Mouse (Mus musculus) neural tube, embryonic 13.5 days (tissue): ENCODE data around the gene Adprh. TPM values are rescaled to one million over a fixed set of nuclear protein-coding genes. Genes with fewer than 3 reads are reported as not detected.
A peak's percentile ranks its signal among the peaks of the same experiment; 100 is the strongest.

Source experiments
- ATAC-seq: fragments of 200-750 bp; cut with Nextera tagmentation; 2 replicates; pipeline ENCODE4 v1.8.0; 2017; ENCODE audit warnings: low read depth, mild to moderate bottlenecking, moderate TSS enrichment, moderate library complexity
- H3K27ac ChIP-seq: fragments of 300-500 bp; sonication (generic); replicated peaks from 2 replicates; pipeline ENCODE4 v1.5.1; 2015; ENCODE audit warnings: moderate library complexity, mild to moderate bottlenecking, inconsistent platforms
- H3K27me3 ChIP-seq: fragments of 300-500 bp; sonication (generic); 2 replicates; pipeline ENCODE4 v1.6.1; 2015; ENCODE audit warnings: mild to moderate bottlenecking, inconsistent platforms
- H3K36me3 ChIP-seq: fragments of 300-500 bp; sonication (generic); 2 replicates; pipeline ENCODE4 v1.6.1; 2015; ENCODE audit warnings: mild to moderate bottlenecking, inconsistent platforms
- H3K4me1 ChIP-seq: fragments of 300-500 bp; sonication (generic); replicated peaks from 2 replicates; pipeline ENCODE4 v1.6.1; 2015; ENCODE audit warnings: inconsistent platforms
- H3K4me2 ChIP-seq: fragments of 300-500 bp; sonication (generic); 2 replicates; pipeline ENCODE4 v1.6.1; 2015; ENCODE audit warnings: inconsistent platforms, mild to moderate bottlenecking, moderate library complexity
- H3K4me3 ChIP-seq: fragments of 300-500 bp; sonication (generic); 2 replicates; pipeline ENCODE4 v1.5.1; 2015; ENCODE audit warnings: mild to moderate bottlenecking, inconsistent platforms
- H3K9ac ChIP-seq: fragments of 300-500 bp; sonication (generic); 2 replicates; pipeline ENCODE4 v1.6.1; 2015; ENCODE audit warnings: moderate library complexity, mild to moderate bottlenecking, inconsistent platforms
- H3K9me3 ChIP-seq: fragments of 300-500 bp; sonication (generic); 2 replicates; pipeline ENCODE4 v1.6.1; 2016; ENCODE audit warnings: inconsistent platforms
- WGBS: fragments of 180-500 bp; shearing (Covaris S2); methylation state at CpG from one replicate; pipeline ENCODE4 v1.1.7; 2015; 5-methylcytosine and 5-hydroxymethylcytosine counted together
- polyA plus RNA-seq: library from polyadenylated mRNA; unstranded; fragments of >200 nt; fragmentation: Nextera tagmentation; extraction: Ambion mirVana; gene quantifications from 2 replicates; pipeline ENCODE4 v1.2.1, GENCODE M21; 2015

Gene Adprh
- polyA plus RNA-seq, 1 experiment from 2014 or later, result 149 TPM

DNA sequence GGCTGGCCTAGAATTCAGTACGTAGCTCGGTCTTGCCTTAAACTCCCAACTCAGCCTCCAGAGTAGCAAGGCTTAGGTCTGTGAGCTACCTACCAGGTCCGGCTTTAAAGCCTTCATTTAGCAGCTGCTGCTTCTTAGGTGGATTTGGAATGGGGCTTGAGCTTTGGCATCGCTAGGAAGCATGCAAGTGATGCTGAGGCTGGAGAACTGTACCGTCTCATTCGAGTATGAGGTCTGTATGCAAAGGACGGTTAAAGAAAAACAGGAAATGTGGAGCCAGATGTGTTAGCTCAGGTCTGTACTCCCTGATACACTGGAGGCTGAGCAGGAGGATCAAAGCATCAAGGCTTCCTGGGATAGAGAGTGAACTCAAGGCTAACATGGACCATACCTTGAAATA, 9.7 kb upstream of the Adprh start:
- 85% methylated on average over 7 of the region's 7 CpGs for WGBS
- Histone ChIP-seq H3K27ac (no peak overlapping the region), H3K4me1 (no peaks in the 10 kb centered on the region), H3K4me2 (no peak overlapping the region), H3K9me3 (no peaks in the 10 kb centered on the region), H3K4me3 (no peak overlapping the region), H3K36me3 (no peaks in the 10 kb centered on the region), H3K27me3 (no peaks in the 10 kb centered on the region), H3K9ac (no peak overlapping the region)
- no peak for ATAC-seq

DNA sequence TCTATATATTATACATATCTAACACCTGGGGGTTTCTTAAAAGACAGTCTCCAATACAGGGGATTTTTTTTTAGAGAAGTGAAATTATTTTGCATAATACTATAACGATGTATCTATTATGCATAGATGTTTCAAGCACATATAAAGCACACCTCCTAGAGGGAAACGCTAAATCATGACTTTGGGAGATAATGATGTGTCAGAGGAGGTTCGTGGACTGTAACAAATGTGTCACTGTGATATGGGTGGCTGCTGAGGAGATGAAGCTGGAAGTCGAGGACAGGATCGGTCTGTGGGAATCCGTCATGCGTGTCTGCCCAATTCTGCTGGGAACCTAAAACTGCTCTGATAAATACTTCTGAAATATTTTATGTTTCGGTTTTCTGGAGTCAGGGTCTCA, 9.2 kb upstream of the Adprh start:
- WGBS, result 81% methylated on average over 8 of the region's 8 CpGs
- ATAC-seq, result no peak

DNA sequence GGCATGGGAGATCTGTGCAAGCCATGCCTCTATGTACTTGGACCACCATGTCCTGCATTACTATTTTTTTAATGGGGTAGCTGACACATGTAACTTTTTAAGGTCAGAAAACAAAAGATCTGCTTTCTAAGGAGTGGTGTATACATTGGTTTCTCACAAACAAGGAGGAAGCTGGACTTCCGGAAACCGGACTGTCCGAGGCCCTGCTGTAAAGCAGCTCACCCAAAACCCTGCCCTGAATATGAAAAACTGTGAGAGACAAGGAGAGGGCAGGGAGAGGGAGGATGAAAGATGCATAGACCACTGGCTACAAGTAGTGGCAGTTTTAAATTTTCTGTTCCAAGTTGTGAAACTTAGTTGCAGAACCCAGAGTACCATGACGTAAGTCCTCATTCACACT, 7.5 kb upstream of the Adprh start:
- Histone ChIP-seq H3K9me3 (no peaks in the 10 kb centered on the region), H3K27ac (no peak overlapping the region), H3K36me3 (no peaks in the 10 kb centered on the region), H3K27me3 (no peaks in the 10 kb centered on the region), H3K4me1 (no peaks in the 10 kb centered on the region), H3K4me3 (no peak overlapping the region), H3K4me2 (no peak overlapping the region), H3K9ac (no peak overlapping the region)
- 92% methylated on average over 4 of the region's 4 CpGs for whole genome bisulfite sequencing
- ATAC-seq, result no peak

More for the DNA sequence above, 9.2 kb upstream of the Adprh start:
- Histone ChIP-seq H3K9ac (no peak overlapping the region), H3K27me3 (no peaks in the 10 kb centered on the region), H3K4me2 (no peak overlapping the region), H3K4me1 (no peaks in the 10 kb centered on the region), H3K4me3 (no peak overlapping the region), H3K27ac (no peak overlapping the region), H3K9me3 (no peaks in the 10 kb centered on the region), H3K36me3 (no peaks in the 10 kb centered on the region)

DNA sequence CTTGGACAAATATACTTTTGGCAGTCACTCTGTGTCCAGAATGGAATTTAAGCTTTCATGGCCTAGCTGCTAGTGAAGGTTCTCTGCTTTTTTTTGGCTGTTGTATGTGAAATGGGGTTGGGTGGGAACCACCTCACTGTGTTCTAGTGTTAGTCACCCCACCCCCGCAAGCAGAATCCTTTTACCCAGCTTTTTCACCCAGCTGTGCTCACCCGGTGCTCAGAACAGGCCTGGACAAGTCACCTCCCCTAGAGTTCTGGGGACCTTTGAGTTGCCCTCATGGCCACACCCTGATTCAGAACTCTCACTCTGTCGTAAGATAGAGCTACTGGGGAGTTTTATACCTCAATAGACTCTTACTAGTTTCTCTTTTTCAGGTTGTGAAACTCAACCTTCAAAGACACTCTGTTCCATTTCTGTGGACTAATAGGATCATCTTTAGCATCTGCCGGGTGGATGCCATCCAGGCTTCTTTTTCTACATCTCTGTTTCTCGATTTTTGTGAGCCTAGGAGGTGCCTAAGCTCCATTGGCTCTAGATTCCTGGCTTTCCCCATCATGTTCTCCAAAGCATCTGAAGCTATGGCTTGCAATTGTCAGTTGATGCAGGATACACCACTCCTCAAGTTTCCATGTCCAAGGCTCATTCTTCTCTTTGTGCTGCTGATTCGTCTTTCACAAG, 6.2 kb upstream of the Adprh start:
- Histone ChIP-seq H3K36me3 (no peaks in the 10 kb centered on the region), H3K4me3 (no peak overlapping the region), H3K9ac (no peak overlapping the region), H3K9me3 (no peaks in the 10 kb centered on the region), H3K4me1 (no peaks in the 10 kb centered on the region), H3K27ac (no peak overlapping the region), H3K4me2 (no peak overlapping the region), H3K27me3 (no peaks in the 10 kb centered on the region)
- no peak for ATAC-seq
- WGBS, result 77% methylated on average over 6 of the region's 6 CpGs

DNA sequence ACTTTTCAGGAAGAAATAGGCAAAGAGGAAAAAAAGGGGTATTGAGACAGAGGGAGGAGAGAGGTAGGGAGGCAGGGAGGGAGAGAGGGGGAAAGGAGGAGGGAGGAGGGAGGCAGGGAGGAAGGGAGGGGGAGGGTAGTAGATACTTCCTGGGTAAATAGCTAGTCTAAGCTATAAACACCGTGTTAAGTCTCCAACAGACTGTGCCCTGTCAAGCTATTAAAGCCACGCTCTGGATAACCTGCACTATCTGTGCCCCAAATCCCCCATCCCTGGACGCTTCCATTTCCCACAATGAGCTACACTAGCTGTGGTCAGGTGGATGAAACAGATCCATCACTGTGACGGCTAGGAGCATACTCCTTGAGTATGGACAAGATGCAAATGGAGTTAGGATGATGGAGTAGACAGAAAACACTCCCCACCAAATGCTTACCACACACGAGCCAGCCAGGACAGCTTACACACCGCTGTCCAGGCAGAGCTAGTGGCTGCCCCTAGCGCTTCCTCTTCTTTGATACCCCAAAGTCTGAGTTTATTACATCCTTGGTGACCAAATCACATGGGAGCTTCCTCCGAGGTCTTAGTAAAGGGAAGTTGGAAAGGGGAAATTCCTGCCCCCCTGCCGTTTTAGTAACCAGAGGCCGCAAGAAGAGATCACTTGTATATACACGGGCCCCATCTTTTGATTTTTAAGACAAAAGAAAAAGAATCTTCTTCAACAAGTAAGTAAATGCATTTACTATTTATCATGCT, 4.5 kb upstream of the Adprh start:
- 52% methylated on average over 11 of the region's 11 CpGs for WGBS
- no peak for ATAC-seq
- peaks cover 5% of the 10 kb centered on the region for H3K4me1 ChIP-seq
- H3K4me2 ChIP-seq, result no peak overlapping the region
- H3K9me3 ChIP-seq, result no peaks in the 10 kb centered on the region
- no peak overlapping the region for H3K9ac ChIP-seq
- H3K27me3 ChIP-seq, result no peaks in the 10 kb centered on the region
- H3K27ac ChIP-seq, result no peak overlapping the region
- no peaks in the 10 kb centered on the region for H3K36me3 ChIP-seq
- no peak overlapping the region for H3K4me3 ChIP-seq

DNA sequence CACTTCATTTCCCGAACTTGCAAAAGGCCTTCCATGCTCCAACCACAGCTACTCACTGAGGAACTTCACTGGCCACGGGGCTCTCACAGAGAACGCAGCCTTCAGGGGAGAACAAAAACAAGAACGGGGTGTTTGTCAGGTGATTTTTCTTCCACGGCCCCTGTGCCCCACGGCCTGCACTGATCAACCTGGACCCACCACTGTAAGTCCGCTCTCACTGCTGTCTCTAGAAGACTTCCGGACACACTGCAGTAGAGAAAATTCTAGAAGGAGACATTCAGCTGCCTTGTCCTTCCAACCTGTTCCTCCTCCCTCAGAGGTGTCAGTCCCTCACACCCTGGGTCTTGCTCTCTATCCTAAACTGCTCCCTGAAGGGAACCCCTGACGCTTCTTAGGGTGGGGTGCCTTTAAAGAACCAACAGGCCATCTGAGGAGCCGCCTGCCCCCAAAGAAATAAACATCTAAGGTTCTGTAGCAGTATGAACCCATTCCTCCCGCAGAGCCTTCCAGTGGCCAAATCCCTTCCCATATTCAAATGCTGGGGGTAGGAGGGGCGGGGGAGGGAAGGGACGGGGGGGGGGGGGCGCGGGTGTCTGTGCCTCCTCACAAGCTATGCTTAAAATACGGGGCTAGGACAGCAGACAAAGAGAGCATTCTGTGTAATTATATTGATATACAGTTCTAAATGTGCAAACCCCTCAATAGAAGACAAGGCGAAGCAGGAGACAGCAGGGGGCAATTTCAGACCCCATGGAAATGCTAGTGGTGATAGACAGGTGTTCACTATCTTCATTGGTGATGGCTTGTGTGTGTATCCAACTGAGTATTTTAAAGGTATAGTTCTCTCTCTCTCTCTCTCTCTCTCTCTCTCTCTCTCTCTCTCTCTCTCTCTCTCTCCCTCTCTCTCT, 3.3 kb upstream of the Adprh start, which contains the start of gene Cd80:
Gene Cd80 (plus strand): TSS at position 51 of the 908 bp plus-strand sequence.
- no peaks in the 10 kb centered on the region for H3K36me3 ChIP-seq
- H3K9ac ChIP-seq, result no peak within 1 kb of the TSS
- peaks cover 17% of the 10 kb centered on the region for H3K4me1 ChIP-seq
- ATAC-seq, result no peak
- H3K4me2 ChIP-seq, result no peak within 1 kb of the TSS
- H3K27ac ChIP-seq, result no peak within 1 kb of the TSS
- no peak within 1 kb of the TSS for H3K4me3 ChIP-seq
- H3K27me3 ChIP-seq, result no peaks in the 10 kb centered on the region
- WGBS, result 76% methylated on average over 15 of the region's 17 CpGs
- H3K9me3 ChIP-seq, result no peaks in the 10 kb centered on the region

DNA sequence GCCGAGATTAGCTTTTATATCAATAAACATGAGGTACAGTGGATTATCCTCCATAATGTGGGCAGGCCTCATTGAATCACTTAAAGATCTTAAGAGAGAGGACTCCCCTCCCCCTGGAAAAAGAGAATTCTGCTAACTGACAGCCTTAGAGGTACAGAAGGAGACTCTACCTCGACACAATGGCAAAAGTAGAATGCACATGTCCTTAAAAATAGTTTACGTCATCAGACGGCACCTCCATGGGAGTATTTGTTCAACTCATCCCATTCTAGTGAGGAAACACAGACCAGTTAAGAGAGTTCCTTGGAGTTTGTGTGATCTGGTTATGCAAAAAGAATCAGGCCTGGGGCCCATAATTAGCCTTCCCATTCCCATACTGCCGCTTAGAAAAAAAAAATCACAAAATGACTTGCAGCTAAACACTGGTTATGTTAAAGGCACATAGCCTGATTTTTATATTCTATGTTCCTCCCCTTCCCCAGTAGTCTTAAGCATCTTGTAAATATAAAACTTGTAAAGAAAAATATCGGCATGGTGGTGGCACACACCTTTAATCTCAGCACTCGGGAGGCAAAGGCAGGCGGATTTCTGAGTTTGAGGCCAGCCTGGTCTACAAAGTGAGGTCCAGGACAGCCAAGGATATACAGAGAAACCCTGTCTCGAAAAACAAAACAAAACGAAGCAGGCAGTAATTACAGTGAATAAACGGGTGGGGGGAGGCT, 2.2 kb upstream of the Adprh start:
- Histone ChIP-seq H3K9ac (no peak overlapping the region), H3K4me1 (peaks cover 27% of the 10 kb centered on the region), H3K36me3 (peaks cover 8% of the 10 kb centered on the region), H3K27ac (no peak overlapping the region), H3K9me3 (no peaks in the 10 kb centered on the region), H3K4me2 (no peak overlapping the region), H3K27me3 (no peaks in the 10 kb centered on the region), H3K4me3 (no peak overlapping the region)
- 84% methylated on average over 11 of the region's 11 CpGs for WGBS
- ATAC-seq, result no peak

DNA sequence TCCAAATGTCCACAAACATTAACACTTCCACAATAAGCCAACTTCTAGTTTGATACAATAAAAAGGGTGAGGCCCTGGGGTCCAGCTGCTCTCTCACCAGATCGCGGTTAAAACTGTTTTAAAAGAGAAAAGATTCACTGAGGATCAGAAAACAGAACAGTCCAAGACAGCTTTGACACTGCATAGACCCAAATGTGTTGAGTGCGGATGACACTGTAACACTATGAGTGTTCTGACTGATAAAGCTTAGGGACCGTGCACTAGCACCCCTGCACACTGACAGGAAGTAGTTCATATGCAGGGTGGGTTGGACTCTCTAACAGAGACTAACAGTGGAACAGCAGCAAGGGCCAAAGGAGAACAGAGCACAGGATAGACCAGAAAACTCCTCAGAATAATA, 1.4 kb upstream of the Adprh start:
- Histone ChIP-seq H3K36me3 (peaks cover 16% of the 10 kb centered on the region), H3K27ac (no peak overlapping the region), H3K4me1 (peaks cover 27% of the 10 kb centered on the region), H3K9me3 (no peaks in the 10 kb centered on the region), H3K27me3 (no peaks in the 10 kb centered on the region), H3K4me3 (no peak overlapping the region), H3K4me2 (no peak overlapping the region), H3K9ac (no peak overlapping the region)
- 88% methylated on average over 4 of the region's 4 CpGs for WGBS
- no peak for ATAC-seq

DNA sequence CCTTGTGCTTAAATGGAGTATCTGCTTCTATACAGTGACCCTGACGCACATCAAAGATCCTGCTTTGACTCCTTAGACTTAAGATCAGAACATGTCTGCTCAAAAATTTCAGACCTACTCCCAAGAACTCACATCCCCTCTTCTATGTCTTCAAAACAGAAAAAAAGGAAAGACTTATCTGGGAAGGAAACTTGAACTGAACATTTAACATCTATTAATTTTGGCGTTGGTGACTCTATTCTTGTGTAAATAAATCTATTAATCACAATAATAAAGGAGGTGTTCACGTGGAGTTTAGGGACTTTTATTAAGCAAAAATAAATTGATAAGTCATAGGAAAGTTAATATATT, 675 bp upstream of the Adprh start:
- peaks cover 23% of the 10 kb centered on the region for H3K36me3 ChIP-seq
- peak overlapping the region; percentile 80 for H3K4me2 ChIP-seq
- WGBS, result 21% methylated on average over 3 of the region's 3 CpGs
- ATAC-seq, result no peak
- peak overlapping the region; percentile 89 for H3K27ac ChIP-seq
- H3K4me3 ChIP-seq, result peak overlapping the region; percentile 79
- H3K4me1 ChIP-seq, result peaks cover 27% of the 10 kb centered on the region
- peak overlapping the region; percentile 97 for H3K9ac ChIP-seq
- H3K27me3 ChIP-seq, result no peaks in the 10 kb centered on the region
- no peaks in the 10 kb centered on the region for H3K9me3 ChIP-seq

DNA sequence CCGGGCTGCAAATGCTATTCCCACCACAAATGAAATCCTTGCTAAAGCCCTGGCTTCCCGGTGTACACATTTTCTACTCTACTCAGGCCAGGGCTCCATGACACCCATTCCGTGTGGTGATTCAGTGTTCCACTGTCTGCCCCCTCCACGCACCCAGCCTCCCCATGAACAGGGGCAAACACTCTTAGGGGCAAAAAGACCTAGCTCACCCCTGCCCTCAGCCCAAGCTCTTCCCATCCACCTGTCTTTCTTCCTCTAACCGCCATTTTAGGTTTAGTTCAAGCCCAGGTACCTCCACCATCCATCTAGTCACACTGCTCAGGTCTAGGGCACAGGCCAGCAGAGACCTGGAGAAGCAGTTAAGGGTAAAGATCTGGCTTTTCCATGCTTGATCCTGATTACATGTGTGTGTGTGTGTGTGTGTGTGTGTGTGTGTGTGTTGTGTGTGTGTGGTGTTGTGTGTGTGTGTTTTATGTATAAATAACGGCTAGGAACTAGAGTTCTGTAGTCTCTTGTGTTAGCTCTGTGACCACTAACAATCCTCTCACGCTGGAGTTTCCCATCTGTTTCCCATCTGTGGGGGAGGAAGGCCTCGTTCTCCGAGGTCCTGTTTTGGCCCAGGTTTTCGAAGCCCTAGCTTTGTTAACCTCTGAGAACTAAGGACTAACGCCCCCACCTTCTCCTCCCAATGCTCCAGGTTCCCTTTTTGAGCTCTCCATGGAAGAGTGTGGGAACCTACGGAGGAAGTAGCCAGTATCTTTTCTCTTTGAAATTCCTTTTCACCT, 890 bp downstream of the Adprh start:
- H3K4me3 ChIP-seq, result peak overlapping the region; percentile 79
- H3K4me1 ChIP-seq, result peaks cover 27% of the 10 kb centered on the region
- H3K9me3 ChIP-seq, result no peaks in the 10 kb centered on the region
- H3K36me3 ChIP-seq, result peaks cover 39% of the 10 kb centered on the region
- H3K27ac ChIP-seq, result peak overlapping the region; percentile 89
- H3K27me3 ChIP-seq, result no peaks in the 10 kb centered on the region
- WGBS, result 45% methylated on average over 12 of the region's 12 CpGs
- ATAC-seq, result no peak
- H3K4me2 ChIP-seq, result peak overlapping the region; percentile 80
- H3K9ac ChIP-seq, result peak overlapping the region; percentile 97

DNA sequence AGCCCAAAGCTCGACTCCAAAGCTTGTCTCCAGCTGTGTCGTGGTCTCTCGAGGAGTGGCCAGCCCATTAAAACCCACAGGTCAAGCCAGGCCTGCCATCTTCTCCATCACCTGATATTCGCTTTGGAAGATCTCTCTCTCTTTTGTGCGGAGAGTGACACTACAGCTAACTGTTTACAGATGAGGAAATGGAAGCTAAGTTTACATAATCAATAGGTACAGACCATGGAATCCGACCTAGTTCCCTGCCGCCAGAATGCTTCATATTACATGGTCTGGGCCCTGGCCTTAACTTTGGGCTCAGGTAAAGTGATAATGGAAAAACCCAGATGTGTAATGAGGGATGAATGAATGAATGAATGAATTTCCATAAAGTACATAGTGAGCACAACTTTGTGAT, 1.8 kb downstream of the Adprh start:
- H3K4me1 ChIP-seq, result peaks cover 27% of the 10 kb centered on the region
- no peaks in the 10 kb centered on the region for H3K27me3 ChIP-seq
- no peak for ATAC-seq
- H3K4me2 ChIP-seq, result no peak overlapping the region
- peaks cover 48% of the 10 kb centered on the region for H3K36me3 ChIP-seq
- H3K9ac ChIP-seq, result no peak overlapping the region
- H3K27ac ChIP-seq, result no peak overlapping the region
- WGBS, result 92% methylated on average over 7 of the region's 7 CpGs
- H3K9me3 ChIP-seq, result no peaks in the 10 kb centered on the region
- H3K4me3 ChIP-seq, result no peak overlapping the region
